Mouse (Mus musculus): ENCODE data around the gene A630089N07Rik.
"Not testable (repeated sequence)": the region's sequence is repeated elsewhere in the genome, so short reads cannot be mapped to it uniquely, and the experiment has no call there.

- not testable (repeated sequence) for TF ChIP-seq CTCF (IDR thresholded peaks at IDR 0.05; ENCODE audit: extremely low read depth, insufficient read depth, insufficient read length, insufficient replicate concordance); POLR2A (IDR thresholded peaks at IDR 0.05; ENCODE audit: low read depth, low read length)
These were observed 84.9 kb downstream of the A630089N07Rik start for GRCm38 (mm10) chr16:97997383-97997731.

All from spleen, adult 2 months (tissue).